In genomic region chr3:114065587-114065986, GRCm38 (mm10) we compare ENCODE assay signal across 8 mouse cellular contexts. TPM values are rescaled to one million over a fixed set of nuclear protein-coding genes. Genes with fewer than 3 reads are reported as not detected.
DNase-seq lines count a peak whose midpoint lies in the region; ATAC-seq and TF ChIP-seq lines count a peak whose summit lies in the region.

No protein-coding gene starts in this region.

- no peaks in the 10 kb centered on the region for H3K9me3 ChIP-seq in lung, embryonic 14.5 days (ENCODE audit: low read depth, low read length)
- H3K9me3 ChIP-seq in stomach, embryonic 15.5 days = no peaks in the 10 kb centered on the region
- no peaks in the 10 kb centered on the region for H3K9me3 ChIP-seq in midbrain, embryonic 14.5 days (ENCODE audit: control insufficient read depth, low read length)

- TF ChIP-seq CTCF in lung, embryonic 14.5 days (IDR thresholded peaks at IDR 0.05; ENCODE audit: low read depth) = no peak

- no peak overlapping the region for H3K4me3 ChIP-seq in lung, embryonic 14.5 days (ENCODE audit: low read depth, low read length)
- H3K4me3 ChIP-seq in stomach, embryonic 15.5 days (replicated peaks) = no peak overlapping the region
- no peak overlapping the region for H3K4me3 ChIP-seq in midbrain, embryonic 14.5 days (replicated peaks; ENCODE audit: low read depth, low read length)

- no peak overlapping the region for H3K9ac ChIP-seq in lung, embryonic 14.5 days
- H3K9ac ChIP-seq in stomach, embryonic 15.5 days = no peak overlapping the region
- no peak overlapping the region for H3K9ac ChIP-seq in midbrain, embryonic 14.5 days (replicated peaks; ENCODE audit: low read length)

- no peaks in the 10 kb centered on the region for H3K36me3 ChIP-seq in lung, embryonic 14.5 days (ENCODE audit: insufficient read depth)
- no peaks in the 10 kb centered on the region for H3K36me3 ChIP-seq in stomach, embryonic 15.5 days
- H3K36me3 ChIP-seq in midbrain, embryonic 14.5 days (ENCODE audit: control insufficient read depth, insufficient read depth, low read length) = no peaks in the 10 kb centered on the region

- H3K4me1 ChIP-seq in lung, embryonic 14.5 days (ENCODE audit: insufficient read depth) = no peaks in the 10 kb centered on the region
- H3K4me1 ChIP-seq in stomach, embryonic 15.5 days = no peaks in the 10 kb centered on the region
- no peaks in the 10 kb centered on the region for H3K4me1 ChIP-seq in midbrain, embryonic 14.5 days (ENCODE audit: control insufficient read depth, insufficient read depth, low read length)

- no peak overlapping the region for H3K27ac ChIP-seq in lung, embryonic 14.5 days (ENCODE audit: low read depth)
- no peak overlapping the region for H3K27ac ChIP-seq in stomach, embryonic 15.5 days
- H3K27ac ChIP-seq in midbrain, embryonic 14.5 days (replicated peaks; ENCODE audit: low read depth, low read length) = no peak overlapping the region

- intact Hi-C loops in left cerebral cortex, postnatal 14 days (cut with DNase I) = no loop called here

- WGBS in lung, embryonic 14.5 days = 47% methylated on average over 4 of the region's 4 CpGs
- WGBS in stomach, embryonic 15.5 days = 44% methylated on average over 4 of the region's 4 CpGs
- WGBS in midbrain, embryonic 14.5 days = 60% methylated on average over 4 of the region's 4 CpGs

- H3K27me3 ChIP-seq in lung, embryonic 14.5 days (ENCODE audit: insufficient read depth, low read length) = no peaks in the 10 kb centered on the region
- H3K27me3 ChIP-seq in stomach, embryonic 15.5 days (replicated peaks) = no peaks in the 10 kb centered on the region
- no peaks in the 10 kb centered on the region for H3K27me3 ChIP-seq in midbrain, embryonic 14.5 days (ENCODE audit: control insufficient read depth, insufficient read depth, low read length)

- no peak overlapping the region for H3K4me2 ChIP-seq in lung, embryonic 14.5 days
- no peak overlapping the region for H3K4me2 ChIP-seq in stomach, embryonic 15.5 days
- H3K4me2 ChIP-seq in midbrain, embryonic 14.5 days (ENCODE audit: low read length) = no peak overlapping the region

- DNase-seq in lung, embryonic 14.5 days = peak; percentile 1
- DNase-seq in lung, adult 18-20 months = no peak
- peak; percentile 15 to 23 for DNase-seq in gastrocnemius, postnatal 4 days (ENCODE audit: low spot score in 2 of 2)
- DNase-seq in left cerebral cortex, postnatal 14 days (ENCODE audit: low spot score in 2 of 2) = peak; percentile 64 to 73
- no peak for DNase-seq in midbrain, embryonic 14.5 days
- no peak for DNase-seq in ovary, postnatal 14 days (ENCODE audit: low spot score)

- ATAC-seq in lung, embryonic 14.5 days (ENCODE audit: insufficient read depth) = no peak
- peak; percentile 73; the same call in 1 of the 2 replicates for ATAC-seq in stomach, embryonic 15.5 days (ENCODE audit: insufficient read depth, low FRiP score, low read depth)
- ATAC-seq in midbrain, embryonic 14.5 days (ENCODE audit: low FRiP score, low TSS enrichment) = no peak
- ATAC-seq in cerebellum, adult (ENCODE audit: insufficient number of reproducible peaks, low FRiP score, low TSS enrichment) = no peak

RNA-seq across cellular contexts. Expression of gene Col11a1, which starts 35.2 kb away (rescaled TPM):
- 11.9 and 12.4 TPM in 2 replicates for polyA plus RNA-seq in lung, embryonic 14.5 days (2014; fragmentation: Nextera tagmentation; extraction: Ambion mirVana)
- 10 to 100 TPM; 43.8 to 75.5 TPM for total RNA-seq in gastrocnemius, postnatal 4 days (2021)
- 10 to 100 TPM in 1 of 2 experiments, 1 to 10 TPM in 1; 9.8 to 10.5 TPM for total RNA-seq in left cerebral cortex, postnatal 14 days (2021)
- polyA plus RNA-seq in stomach, embryonic 15.5 days (2015; fragmentation: Nextera tagmentation; extraction: Ambion mirVana) = 13.6 and 15.4 TPM in 2 replicates
- 4.9 and 8.2 TPM in 2 replicates for polyA plus RNA-seq in midbrain, embryonic 14.5 days (2014; fragmentation: Nextera tagmentation; extraction: Ambion mirVana)

Comparison
In these comparisons a context has a peak if more than half of its experiments do, and no peak if none do; other contexts are left out.
1. DNase-seq: peak in lung, embryonic 14.5 days (single experiment), gastrocnemius, postnatal 4 days (2 of 2) and left cerebral cortex, postnatal 14 days (2 of 2); none in lung, adult 18-20 months (0 of 2), midbrain, embryonic 14.5 days (single experiment) and ovary, postnatal 14 days (single experiment).